Mouse (Mus musculus): Measurements from ENCODE around the gene Scaf8.

DNA sequence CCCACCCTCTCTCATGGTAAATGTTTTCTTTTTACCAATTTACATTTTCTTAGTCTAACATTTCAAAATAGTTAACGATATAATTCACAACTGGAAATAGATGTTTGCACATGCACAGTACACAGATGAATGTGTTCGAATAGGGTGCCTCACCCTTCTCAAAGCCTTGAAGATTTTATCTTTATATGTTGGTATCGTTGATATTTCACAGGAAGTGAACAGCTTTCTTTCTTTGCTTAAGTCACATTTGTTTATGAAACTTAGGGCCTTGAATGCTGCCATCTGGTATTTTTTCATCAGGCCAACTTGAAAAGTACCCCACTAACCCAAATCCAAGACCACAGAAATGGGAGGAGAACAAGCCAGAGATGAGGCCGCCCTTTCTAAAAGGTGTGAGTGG, 94.8 kb downstream of the Scaf8 start:
- TF ChIP-seq POLR2AphosphoS2 (IDR thresholded peaks at IDR 0.05; ENCODE audit: insufficient read length, low read depth) (no peak), POLR2A (IDR thresholded peaks at IDR 0.05; ENCODE audit: insufficient read length, low read depth) (no peak)
